Mouse (Mus musculus): Measurements from ENCODE around the gene Kcnh5.

Gene Kcnh5

GRCm38 (mm10) chr12:74952661-74953060 is 224.5 kb downstream of the Kcnh5 start:
- DNase-seq (ENCODE audit: low read depth, low spot score), result no peak

GRCm38 (mm10) chr12:74951124-74952115 is 225.7 kb downstream of the Kcnh5 start:
- no peak for DNase-seq (ENCODE audit: low read depth, low spot score)

DNA sequence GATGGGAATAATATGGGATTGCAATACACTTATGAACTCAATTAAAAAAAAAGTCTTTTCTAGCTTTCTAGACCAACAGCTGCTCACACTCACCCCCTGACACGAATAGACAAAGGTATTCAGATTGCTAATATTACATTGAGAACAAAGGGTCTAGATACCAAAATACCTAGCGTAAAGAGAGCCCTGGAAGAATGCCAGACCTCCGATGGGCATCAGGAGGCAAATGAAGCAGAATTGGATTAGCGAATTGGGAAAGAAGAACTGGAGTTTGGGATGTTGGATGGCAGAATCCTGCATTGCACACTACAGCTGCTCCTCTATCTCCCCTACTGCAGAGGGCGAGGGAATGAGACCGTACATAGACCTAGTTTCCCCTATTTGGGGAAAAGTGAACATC is 275.8 kb downstream of the Kcnh5 start:
- no peak for DNase-seq (ENCODE audit: low read depth, low spot score)

DNA sequence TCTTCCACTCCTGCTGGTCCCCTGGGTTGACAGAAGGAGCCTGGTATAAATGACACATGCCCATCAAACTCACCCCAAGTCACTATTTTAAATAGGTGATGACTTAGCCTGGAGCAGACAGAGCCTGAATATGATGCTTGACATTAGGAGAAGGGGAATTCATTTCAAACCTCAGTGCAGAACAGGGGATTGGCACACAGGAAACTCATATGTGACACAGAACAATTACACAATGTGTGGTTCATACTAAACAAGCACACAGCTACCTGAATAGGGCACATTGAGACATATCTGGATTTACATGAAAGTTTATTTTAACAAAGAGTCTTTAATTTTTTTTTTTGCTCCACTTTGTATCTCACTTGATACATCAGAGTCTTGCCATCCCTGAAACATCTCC is 276.4 kb downstream of the Kcnh5 start:
- DNase-seq (ENCODE audit: low read depth, low spot score), result no peak

DNA sequence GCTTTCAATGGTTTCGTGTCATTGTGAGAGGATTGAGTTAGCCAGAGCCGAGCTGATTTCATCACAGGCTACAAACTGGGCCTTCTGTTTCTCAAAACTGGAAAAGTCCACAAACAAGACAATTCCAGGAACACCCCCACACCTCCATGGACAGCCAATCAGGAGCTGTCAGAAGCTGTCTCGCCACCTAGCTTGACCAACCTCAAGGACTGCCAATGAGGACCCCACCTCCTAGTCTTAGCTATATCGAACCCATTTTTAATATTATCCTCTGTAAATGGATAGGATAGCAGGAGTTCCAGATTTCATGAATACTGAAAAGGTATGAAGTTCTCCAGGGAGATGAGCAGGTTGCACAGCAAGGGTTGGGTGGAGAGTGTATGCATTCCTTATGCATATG is 278.1 kb downstream of the Kcnh5 start:
- no peak for DNase-seq (ENCODE audit: low read depth, low spot score)

GRCm38 (mm10) chr12:74898211-74898610 is 278.9 kb downstream of the Kcnh5 start:
- no peak for DNase-seq (ENCODE audit: low read depth, low spot score)

GRCm38 (mm10) chr12:74894870-74895423 is 282.2 kb downstream of the Kcnh5 start:
- DNase-seq (ENCODE audit: low read depth, low spot score), result no peak

DNA sequence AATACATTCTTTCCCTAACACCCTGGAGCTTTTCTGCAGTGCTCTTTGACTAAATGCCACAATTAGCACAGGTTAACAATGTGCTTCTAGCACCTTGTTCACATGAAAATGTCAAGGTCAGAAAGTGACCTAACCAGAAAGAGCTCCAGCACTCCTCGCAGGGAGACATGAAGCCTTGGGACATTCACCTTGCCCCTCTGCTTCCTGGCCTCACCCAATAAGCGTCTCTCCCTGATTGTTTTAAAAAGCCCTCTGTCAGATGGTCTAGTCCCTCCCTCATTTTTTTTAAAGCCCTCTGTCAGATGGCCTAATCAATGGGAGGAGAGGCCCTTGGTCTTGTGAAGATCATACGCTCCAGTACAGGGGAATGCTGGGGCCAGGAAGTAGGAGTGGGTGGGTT is 287.7 kb downstream of the Kcnh5 start:
- DNase-seq (ENCODE audit: low read depth, low spot score), result no peak

GRCm38 (mm10) chr12:74887064-74887463 is 290.1 kb downstream of the Kcnh5 start:
- no peak for DNase-seq (ENCODE audit: low read depth, low spot score)

DNA sequence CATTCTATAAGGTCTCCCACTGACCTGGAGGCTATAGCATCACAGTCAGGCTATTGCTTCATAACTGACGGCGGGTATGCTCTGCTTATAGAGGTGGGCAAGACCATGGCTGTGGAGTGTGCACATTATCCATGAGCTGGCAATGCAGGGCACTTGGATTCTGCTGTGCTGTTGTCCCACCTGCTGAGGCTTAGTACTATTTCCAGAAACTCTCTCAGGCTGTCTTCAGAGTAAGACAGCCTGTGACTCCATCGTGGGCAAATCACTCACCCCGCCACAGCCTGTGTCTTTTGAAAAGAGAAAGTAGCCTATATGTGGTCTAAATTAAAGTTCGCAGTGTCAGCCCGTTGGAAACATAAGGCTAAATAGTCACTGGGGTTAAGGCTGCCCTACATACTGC is 295.8 kb downstream of the Kcnh5 start:
- DNase-seq (ENCODE audit: low read depth, low spot score), result no peak

GRCm38 (mm10) chr12:74855666-74856065 is 321.5 kb downstream of the Kcnh5 start:
- no peak for DNase-seq (ENCODE audit: low read depth, low spot score)

DNA sequence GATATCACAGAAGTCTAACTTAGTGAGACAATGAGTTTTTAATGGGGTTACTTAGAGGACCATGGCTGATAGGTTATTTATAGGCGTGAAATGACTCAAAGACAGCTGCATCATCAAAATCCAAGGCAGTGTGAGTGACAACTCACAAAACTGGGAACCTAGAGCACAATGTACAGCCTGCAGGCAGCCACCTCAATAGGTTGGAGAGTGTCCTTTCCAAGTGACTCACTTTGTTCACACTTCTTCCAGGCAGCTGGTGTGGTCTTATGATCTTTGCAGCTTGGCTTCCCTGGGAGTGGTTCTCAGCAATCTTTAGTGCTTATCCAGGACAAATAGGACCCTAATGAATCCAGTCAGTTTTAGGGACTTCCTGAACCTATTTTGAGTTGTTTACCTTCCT is 322.9 kb downstream of the Kcnh5 start:
- DNase-seq (ENCODE audit: low read depth, low spot score), result no peak

- no peak for DNase-seq (ENCODE audit: low read depth, low spot score)
Observed at GRCm38 (mm10) chr12:74850323-74850722, 326.8 kb downstream of the Kcnh5 start.

DNA sequence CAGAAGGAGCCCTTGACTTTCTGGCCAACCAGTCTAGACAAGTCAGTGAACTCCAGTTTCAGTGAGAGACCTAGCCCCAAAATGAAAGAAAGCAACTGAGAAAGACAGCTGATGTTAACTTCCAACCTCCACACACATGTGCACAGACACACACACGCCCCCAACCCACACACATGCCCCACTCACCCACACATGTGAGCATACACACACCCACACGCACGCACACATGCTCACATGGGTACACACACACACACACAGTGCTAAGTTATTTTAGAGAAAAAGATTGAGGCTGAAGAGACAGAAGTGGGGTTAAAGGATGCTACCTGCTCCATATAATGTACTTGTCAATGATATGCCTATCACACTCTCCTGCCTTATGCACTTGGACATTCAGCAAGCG is 327.2 kb downstream of the Kcnh5 start:
- DNase-seq (ENCODE audit: low read depth, low spot score), result no peak

DNA sequence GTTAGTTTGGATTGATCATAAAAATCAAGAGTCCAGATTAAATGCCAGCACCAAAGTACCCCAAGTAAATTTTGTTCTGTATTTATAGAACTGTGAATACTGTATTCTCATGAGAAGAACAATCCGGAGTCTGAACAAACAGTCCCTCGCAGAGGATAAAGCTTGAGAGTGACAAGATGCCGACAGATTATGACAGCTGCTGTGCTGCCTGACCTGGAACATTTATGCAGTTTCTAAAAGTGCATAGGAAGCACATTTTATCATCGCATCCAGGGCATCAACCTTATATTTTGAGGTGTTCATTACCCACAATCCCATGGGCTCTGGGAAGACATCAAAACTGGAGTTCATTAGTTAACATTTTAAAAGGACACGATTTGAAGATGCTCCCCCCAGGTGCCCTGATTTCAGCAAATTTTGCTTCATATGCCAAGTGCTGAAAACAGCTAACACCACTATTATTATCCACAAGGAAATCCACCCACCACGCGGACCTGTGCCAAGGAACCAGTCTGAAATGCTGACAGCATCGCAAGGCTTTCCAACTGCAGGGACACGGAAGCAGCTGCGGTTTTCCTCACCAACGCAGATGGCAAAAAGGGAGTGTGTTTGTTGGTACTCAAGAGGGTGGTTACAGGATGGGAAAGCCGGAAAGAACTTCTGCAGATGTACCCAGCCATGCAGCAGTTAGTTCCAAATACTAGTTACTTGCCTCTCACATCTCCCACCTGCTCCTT is 328.4 kb downstream of the Kcnh5 start:
- no peak for DNase-seq (ENCODE audit: low read depth, low spot score)
